Mouse (Mus musculus) CH12.LX (cell line): Measurements from ENCODE around the gene Hhex. TPM values are rescaled to one million over a fixed set of nuclear protein-coding genes. Genes with fewer than 3 reads are reported as not detected.

Experiments
- DNase-seq: peaks from one replicate; pipeline ENCODE4 v3.0.0-alpha.2; 2013; ENCODE audit errors: extremely low read depth
- H3K27ac ChIP-seq: 2 replicates; pipeline ENCODE4 v1.5.1; 2012; ENCODE audit warnings: low read depth, mild to moderate bottlenecking, control low read depth, moderate library complexity; ENCODE audit not compliant: insufficient read depth
- H3K27me3 ChIP-seq: replicated peaks from 2 replicates; pipeline ENCODE3; 2012; ENCODE audit warnings: inconsistent platforms
- H3K36me3 ChIP-seq, 2 experiments: replicated peaks in 1 of 2; 2 replicates each; pipeline versions ENCODE3 to v1.6.1; 2012; ENCODE audit warnings: inconsistent platforms in 1 of 2, low read length in 1 of 2, mild to moderate bottlenecking in 1 of 2, mixed read lengths in 1 of 2, moderate library complexity in 1 of 2; ENCODE audit not compliant: control insufficient read depth in 1 of 2, insufficient read depth in 1 of 2
- H3K4me1 ChIP-seq, 2 experiments: 2 replicates each; pipeline ENCODE4 v1.6.1; 2012; ENCODE audit warnings: inconsistent platforms in 1 of 2, moderate library complexity in 1 of 2; ENCODE audit not compliant: insufficient read depth in 2 of 2, control insufficient read depth in 1 of 2
- H3K4me2 ChIP-seq: 2 replicates; pipeline ENCODE4 v1.6.1; 2012; ENCODE audit warnings: low read depth, mild to moderate bottlenecking, control low read depth; ENCODE audit not compliant: poor library complexity, insufficient read depth, severe bottlenecking
- H3K4me3 ChIP-seq, 3 experiments: fragments of 150-350 bp in 1 of 3; sonication (generic) in 1 of 3; replicated peaks in 1 of 3; 2 replicates each; pipeline versions ENCODE3 to v1.5.1; 2011 to 2012; ENCODE audit warnings: low read depth in 2 of 3, low read length in 2 of 3, mild to moderate bottlenecking in 2 of 3, moderate library complexity in 2 of 3, control low read depth in 1 of 3, improper control_type of control experiment in 1 of 3, inconsistent platforms in 1 of 3, mixed read lengths in 1 of 3; ENCODE audit not compliant: poor library complexity in 1 of 3
- H3K79me2 ChIP-seq: replicated peaks from 2 replicates; pipeline ENCODE4 v1.6.1; 2012; ENCODE audit warnings: mild to moderate bottlenecking, moderate library complexity; ENCODE audit not compliant: control insufficient read depth, poor library complexity, insufficient read depth, severe bottlenecking; ENCODE audit errors: extremely low read depth
- H3K9ac ChIP-seq: 2 replicates; pipeline ENCODE4 v1.6.1; 2012; ENCODE audit warnings: low read depth, mild to moderate bottlenecking, control low read depth, moderate library complexity; ENCODE audit not compliant: insufficient read depth
- H3K9me3 ChIP-seq: replicated peaks from 2 replicates; pipeline ENCODE3; 2012; ENCODE audit warnings: low read length, inconsistent platforms, mixed read lengths
- CHD2 ChIP-seq: IDR thresholded peaks from 2 replicates; pipeline ENCODE4 v1.6.1; 2011; ENCODE audit warnings: low read length, improper control_type of control experiment
- E2F4 ChIP-seq: IDR thresholded peaks from 2 replicates; pipeline ENCODE4 v1.6.1; 2011; ENCODE audit warnings: low read depth, low read length, improper control_type of control experiment; ENCODE audit not compliant: insufficient replicate concordance
- EP300 ChIP-seq: IDR thresholded peaks from 2 replicates; pipeline ENCODE4 v1.6.1; 2011; ENCODE audit warnings: low read length, improper control_type of control experiment
- GABPA ChIP-seq: IDR thresholded peaks from 2 replicates; pipeline ENCODE4 v1.6.1; 2012; ENCODE audit warnings: low read depth, low read length, improper control_type of control experiment, inconsistent platforms; ENCODE audit not compliant: insufficient replicate concordance
- IRF4 ChIP-seq: IDR thresholded peaks from 2 replicates; pipeline ENCODE4 v1.6.1; 2014; ENCODE audit warnings: low read depth, mild to moderate bottlenecking, inconsistent platforms, low read length, improper control_type of control experiment
- JUND ChIP-seq: conservative IDR thresholded peaks from 2 replicates; pipeline ENCODE4 v1.6.1; 2011; ENCODE audit warnings: low read depth, low read length, improper control_type of control experiment
- MAX ChIP-seq: IDR thresholded peaks from 2 replicates; pipeline ENCODE4 v1.6.1; 2011; ENCODE audit warnings: low read length, improper control_type of control experiment
- MXI1 ChIP-seq: IDR thresholded peaks from 2 replicates; pipeline ENCODE4 v1.6.1; 2011; ENCODE audit warnings: mild to moderate bottlenecking, low read depth, low read length, improper control_type of control experiment
- MYC ChIP-seq: IDR thresholded peaks from 2 replicates; pipeline ENCODE4 v1.6.1; 2011; ENCODE audit warnings: low read depth, mild to moderate bottlenecking, improper control_type of control experiment, low read length
- NRF1 ChIP-seq: IDR thresholded peaks from 2 replicates; pipeline ENCODE4 v1.6.1; 2014; ENCODE audit warnings: low read depth, mild to moderate bottlenecking, inconsistent platforms, low read length, improper control_type of control experiment, moderate library complexity
- PAX5 ChIP-seq: IDR thresholded peaks from 2 replicates; pipeline ENCODE4 v1.6.1; 2012; ENCODE audit warnings: low read length, inconsistent platforms, mixed read lengths
- POLR2AphosphoS2 ChIP-seq: IDR thresholded peaks from 2 replicates; pipeline ENCODE4 v1.6.1; 2011; ENCODE audit warnings: low read depth, low read length, improper control_type of control experiment
- RAD21 ChIP-seq: IDR thresholded peaks from 2 replicates; pipeline ENCODE4 v1.6.1; 2011; ENCODE audit warnings: low read depth, mild to moderate bottlenecking, low read length, improper control_type of control experiment, moderate library complexity
- SIN3A ChIP-seq: IDR thresholded peaks from 2 replicates; pipeline ENCODE4 v1.6.1; 2012; ENCODE audit warnings: low read length, improper control_type of control experiment, inconsistent platforms
- SMC3 ChIP-seq: IDR thresholded peaks from 2 replicates; pipeline ENCODE4 v1.6.1; 2011; ENCODE audit warnings: low read depth, low read length, improper control_type of control experiment
- USF1 ChIP-seq: IDR thresholded peaks from 2 replicates; pipeline ENCODE4 v1.6.1; 2014; ENCODE audit warnings: low read depth, mild to moderate bottlenecking, inconsistent platforms, low read length, improper control_type of control experiment
- USF2 ChIP-seq: conservative IDR thresholded peaks from 2 replicates; pipeline ENCODE4 v1.6.1; 2011; ENCODE audit warnings: low read depth, low read length, improper control_type of control experiment
- dilution Hi-C: fragments of 300-500 bp; cut with MboI; formaldehyde crosslinking; loops from 2 replicates; pipeline ENCODE4 v1.14.3; 2020; ENCODE audit warnings: low sequenced_read_pairs; ENCODE audit not compliant: extremely low pct_unique_long_range_greater_than_20kb, extremely low pct_ligation_motif_present
- in situ Hi-C: fragments of 300-500 bp; cut with MboI; formaldehyde crosslinking; loops from 3 replicates; pipeline ENCODE4 v1.14.3; 2019; ENCODE audit warnings: low sequenced_read_pairs, low pct_ligation_motif_present, low pct_unique_long_range_greater_than_20kb, mixed read lengths
- polyA plus RNA-seq: library from polyadenylated mRNA; unstranded; fragments of >175 nt; gene quantifications from 2 replicates; pipeline ENCODE4 v1.2.1, GENCODE M21; 2012; ENCODE audit warnings: low read depth; ENCODE audit not compliant: insufficient read length
- total RNA-seq, 2 experiments: library from RNA; depleted of rRNA; stranded (reverse); fragments of 300-350 nt in 1 of 2; fragments of >200 nt in 1 of 2; gene quantifications; 2 replicates each; pipeline ENCODE4 v1.2.3; 2012 to 2014

Gene Hhex
- total and polyA plus RNA-seq, 3 experiments: 7.3 to 42.0 (median 9.1) TPM

GRCm38 (mm10) chr19:37482556-37483187 lies 48.1 kb downstream of the Hhex start:
- no peak for DNase-seq
- in situ Hi-C loops: no loop called here
- H3K4me1 ChIP-seq: peaks cover 10 to 11% of the 10 kb centered on the region in 2 experiments
- H3K36me3 ChIP-seq: no peaks in the 10 kb centered on the region
- H3K27me3 ChIP-seq: no peaks in the 10 kb centered on the region
- H3K79me2 ChIP-seq: no peaks in the 10 kb centered on the region
- dilution Hi-C loops: no loop called here
- peaks cover 6% of the 10 kb centered on the region for H3K9me3 ChIP-seq
- peak overlapping the region; percentile 14 for H3K4me2 ChIP-seq
- no peak overlapping the region for H3K9ac ChIP-seq
- H3K4me3 ChIP-seq: no peak overlapping the region
- no peak overlapping the region for H3K27ac ChIP-seq
- TF ChIP-seq NRF1: no peak
- TF ChIP-seq USF1: no peak
- peak; percentile 51 for TF ChIP-seq EP300
- TF ChIP-seq IRF4: peak; percentile 86
- TF ChIP-seq POLR2AphosphoS2: no peak

- Histone ChIP-seq H3K27ac (no peak overlapping the region), H3K9me3 (peaks cover 6% of the 10 kb centered on the region), H3K4me1 (peaks cover 10 to 25% of the 10 kb centered on the region in 2 experiments), H3K4me2 (no peak overlapping the region), H3K79me2 (no peaks in the 10 kb centered on the region), H3K4me3 (no peak overlapping the region), H3K9ac (no peak overlapping the region), H3K27me3 (no peaks in the 10 kb centered on the region), H3K36me3 (no peaks in the 10 kb centered on the region)
- in situ Hi-C loops (no loop called here), dilution Hi-C loops (no loop called here)
- no peak for TF ChIP-seq SIN3A
- no peak for TF ChIP-seq MXI1
- TF ChIP-seq CHD2: no peak
- no peak for DNase-seq
Measured at GRCm38 (mm10) chr19:37484787-37485186, 50.2 kb downstream of the Hhex start.

GRCm38 (mm10) chr19:37486801-37487200 lies 52.2 kb downstream of the Hhex start:
- TF ChIP-seq MAX: no peak
- no peak for TF ChIP-seq E2F4
- no peak for TF ChIP-seq JUND
- no peak for TF ChIP-seq CHD2
- no peak for TF ChIP-seq GABPA
- no peak for TF ChIP-seq SIN3A
- no peak for TF ChIP-seq MXI1
- no peak for TF ChIP-seq USF2
- TF ChIP-seq RAD21: no peak
- TF ChIP-seq PAX5: no peak
- no peak for TF ChIP-seq SMC3
- no peak for TF ChIP-seq MYC
- Histone ChIP-seq H3K9ac (no peak overlapping the region), H3K9me3 (peaks cover 6% of the 10 kb centered on the region), H3K4me1 (peaks cover 10 to 31% of the 10 kb centered on the region in 2 experiments), H3K27me3 (no peaks in the 10 kb centered on the region), H3K4me3 (no peak overlapping the region), H3K36me3 (no peaks in the 10 kb centered on the region), H3K27ac (no peak overlapping the region), H3K4me2 (no peak overlapping the region), H3K79me2 (no peaks in the 10 kb centered on the region)
- in situ Hi-C loops: no loop called here
- dilution Hi-C loops: no loop called here
- no peak for DNase-seq
